Mouse (Mus musculus): Measurements from ENCODE around the gene Akap12.

Gene Akap12

DNA sequence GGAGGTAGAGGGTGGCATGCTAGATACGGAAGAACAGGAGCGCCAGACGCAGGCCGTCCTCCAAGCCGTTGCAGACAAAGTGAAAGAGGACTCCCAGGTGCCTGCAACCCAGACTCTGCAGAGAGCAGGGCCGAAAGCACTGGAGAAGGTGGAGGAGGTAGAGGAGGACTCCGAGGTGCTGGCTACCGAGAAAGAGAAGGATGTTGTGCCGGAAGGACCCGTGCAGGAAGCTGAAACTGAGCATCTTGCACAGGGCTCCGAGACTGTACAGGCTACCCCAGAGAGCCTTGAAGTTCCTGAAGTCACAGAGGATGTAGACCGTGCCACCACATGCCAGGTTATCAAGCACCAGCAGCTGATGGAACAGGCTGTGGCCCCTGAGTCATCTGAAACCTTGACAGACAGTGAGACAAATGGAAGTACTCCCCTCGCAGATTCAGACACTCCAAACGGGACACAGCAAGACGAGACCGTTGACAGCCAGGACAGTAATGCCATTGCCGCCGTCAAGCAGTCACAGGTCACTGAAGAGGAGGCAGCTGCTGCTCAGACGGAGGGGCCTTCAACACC lies 89.8 kb downstream of the Akap12 start:
- DNase-seq (ENCODE audit: low read depth, low spot score) = no peak

DNA sequence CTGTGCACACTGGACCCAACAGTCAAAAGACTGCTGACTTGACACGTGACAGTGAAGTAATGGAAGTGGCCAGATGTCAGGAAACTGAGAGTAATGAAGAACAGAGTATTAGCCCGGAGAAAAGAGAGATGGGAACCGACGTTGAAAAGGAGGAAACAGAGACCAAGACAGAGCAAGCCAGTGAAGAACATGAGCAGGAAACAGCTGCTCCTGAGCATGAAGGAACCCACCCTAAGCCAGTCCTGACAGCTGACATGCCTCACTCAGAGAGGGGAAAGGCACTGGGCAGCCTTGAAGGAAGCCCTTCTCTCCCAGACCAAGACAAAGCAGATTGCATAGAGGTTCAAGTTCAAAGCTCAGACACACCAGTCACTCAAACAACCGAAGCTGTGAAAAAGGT lies 90.5 kb downstream of the Akap12 start:
- DNase-seq (ENCODE audit: low read depth, low spot score) = no peak

DNA sequence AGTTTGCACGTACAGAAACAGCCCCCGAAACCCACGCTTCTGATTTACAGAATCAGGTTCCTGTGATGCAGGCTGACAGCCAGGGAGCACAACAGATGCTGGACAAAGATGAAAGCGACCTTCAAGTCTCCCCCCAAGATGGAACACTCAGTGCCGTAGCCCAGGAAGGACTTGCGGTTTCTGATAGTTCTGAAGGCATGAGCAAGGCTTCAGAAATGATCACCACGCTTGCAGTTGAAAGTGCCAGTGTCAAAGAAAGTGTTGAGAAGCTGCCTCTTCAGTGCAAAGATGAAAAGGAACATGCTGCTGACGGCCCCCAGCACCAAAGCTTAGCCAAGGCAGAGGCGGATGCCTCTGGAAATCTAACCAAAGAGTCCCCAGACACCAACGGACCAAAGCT lies 91.3 kb downstream of the Akap12 start:
- no peak for DNase-seq (ENCODE audit: low read depth, low spot score)

GRCm38 (mm10) chr10:4364618-4365017 lies 98.4 kb downstream of the Akap12 start:
- no peak for DNase-seq (ENCODE audit: low read depth, low spot score)

GRCm38 (mm10) chr10:4370105-4370504 lies 103.9 kb downstream of the Akap12 start:
- DNase-seq (ENCODE audit: low read depth, low spot score) = no peak

DNA sequence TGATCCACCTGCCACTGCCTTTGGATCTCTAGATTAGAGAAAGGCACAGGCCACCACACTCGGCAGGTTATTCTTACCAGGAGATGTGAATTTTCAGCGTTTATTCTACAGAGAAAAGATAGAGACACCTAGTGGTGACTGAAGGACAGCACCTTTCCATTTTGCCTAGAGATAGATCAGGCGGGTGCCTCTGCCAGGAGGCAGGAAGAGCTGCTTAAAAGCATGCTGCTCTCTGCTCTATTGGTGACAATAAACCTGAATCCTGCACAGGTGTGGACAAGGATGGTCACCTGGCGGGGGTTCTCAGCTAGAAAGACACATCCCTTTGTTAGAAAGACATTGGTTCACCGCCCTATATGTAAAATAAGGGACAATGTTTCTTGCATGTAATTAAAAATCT lies 105.8 kb downstream of the Akap12 start:
- peak; percentile 52 for DNase-seq (ENCODE audit: low read depth, low spot score)

DNA sequence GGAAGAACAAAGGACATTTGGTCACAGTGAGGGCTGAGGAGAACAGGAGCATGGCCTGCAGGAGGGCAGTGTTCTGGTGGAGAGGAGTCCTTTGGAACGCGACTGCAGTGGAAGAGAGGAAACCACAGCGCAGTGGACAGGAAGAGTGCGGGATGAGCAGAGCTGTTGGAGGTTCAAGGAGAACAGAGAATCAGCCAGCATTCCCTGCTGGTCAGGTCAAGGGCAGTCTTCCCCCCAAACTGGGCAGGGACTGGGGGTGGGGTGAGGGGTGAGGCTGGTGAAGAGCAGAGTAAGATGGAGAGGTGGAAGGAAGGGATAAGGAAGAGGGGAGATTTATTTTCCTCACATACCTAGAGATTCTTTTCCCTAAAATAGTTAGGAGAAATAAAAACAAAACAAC lies 107.4 kb downstream of the Akap12 start:
- DNase-seq (ENCODE audit: low read depth, low spot score) = no peak

GRCm38 (mm10) chr10:4374239-4374638 lies 108.1 kb downstream of the Akap12 start:
- no peak for DNase-seq (ENCODE audit: low read depth, low spot score)

- no peak for DNase-seq (ENCODE audit: low read depth, low spot score)
Observed at GRCm38 (mm10) chr10:4374734-4375133, 108.6 kb downstream of the Akap12 start.

- DNase-seq (ENCODE audit: low read depth, low spot score) = peak; percentile 58
Observed at GRCm38 (mm10) chr10:4375267-4375666, 109.1 kb downstream of the Akap12 start.

GRCm38 (mm10) chr10:4376461-4376860 lies 110.3 kb downstream of the Akap12 start:
- no peak for DNase-seq (ENCODE audit: low read depth, low spot score)

DNA sequence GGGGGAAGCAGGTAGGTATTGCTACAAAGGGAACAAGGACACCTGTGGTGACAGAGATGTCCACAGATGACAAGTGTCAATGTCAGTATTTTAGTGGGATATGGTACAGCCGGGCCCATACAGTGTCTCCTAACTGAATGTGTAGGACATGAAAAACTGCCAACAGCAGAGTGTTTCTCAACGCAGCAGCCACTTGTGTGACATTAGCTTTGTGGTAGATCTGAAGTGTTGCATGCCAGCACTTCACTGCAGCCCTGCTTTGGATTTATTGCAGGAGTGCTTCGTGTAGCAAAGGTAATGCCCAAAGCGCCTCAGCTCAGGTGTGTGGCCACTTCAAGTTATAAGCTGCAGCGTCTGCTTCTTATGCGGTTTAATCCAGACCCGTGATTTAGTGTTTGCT lies 110.8 kb downstream of the Akap12 start:
- no peak for DNase-seq (ENCODE audit: low read depth, low spot score)

DNA sequence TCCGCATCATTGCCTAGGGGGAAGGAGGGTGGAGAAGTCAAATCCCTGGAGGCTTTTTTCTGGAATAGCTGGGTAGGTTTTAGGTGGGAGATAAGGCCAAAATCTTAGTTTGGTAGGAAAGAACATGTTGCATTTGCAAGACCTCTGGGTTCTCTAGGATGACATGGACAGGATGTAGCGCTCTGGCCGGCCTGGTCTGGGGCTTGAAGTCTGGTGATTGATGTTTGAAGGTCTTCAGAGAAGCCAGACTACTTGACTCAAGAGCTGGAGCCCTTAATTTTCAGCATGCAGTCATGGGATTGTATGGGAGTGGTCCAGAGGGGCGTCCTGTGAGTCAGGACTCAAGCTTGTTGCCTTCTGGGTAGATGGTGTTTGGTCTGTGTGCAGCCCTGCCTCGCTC lies 114.6 kb downstream of the Akap12 start:
- no peak for DNase-seq (ENCODE audit: low read depth, low spot score)

GRCm38 (mm10) chr10:4384244-4384643 lies 118.1 kb downstream of the Akap12 start:
- DNase-seq (ENCODE audit: low read depth, low spot score) = no peak

GRCm38 (mm10) chr10:4386609-4387591 lies 120.7 kb downstream of the Akap12 start:
- DNase-seq (ENCODE audit: low read depth, low spot score) = peak; percentile 89

DNA sequence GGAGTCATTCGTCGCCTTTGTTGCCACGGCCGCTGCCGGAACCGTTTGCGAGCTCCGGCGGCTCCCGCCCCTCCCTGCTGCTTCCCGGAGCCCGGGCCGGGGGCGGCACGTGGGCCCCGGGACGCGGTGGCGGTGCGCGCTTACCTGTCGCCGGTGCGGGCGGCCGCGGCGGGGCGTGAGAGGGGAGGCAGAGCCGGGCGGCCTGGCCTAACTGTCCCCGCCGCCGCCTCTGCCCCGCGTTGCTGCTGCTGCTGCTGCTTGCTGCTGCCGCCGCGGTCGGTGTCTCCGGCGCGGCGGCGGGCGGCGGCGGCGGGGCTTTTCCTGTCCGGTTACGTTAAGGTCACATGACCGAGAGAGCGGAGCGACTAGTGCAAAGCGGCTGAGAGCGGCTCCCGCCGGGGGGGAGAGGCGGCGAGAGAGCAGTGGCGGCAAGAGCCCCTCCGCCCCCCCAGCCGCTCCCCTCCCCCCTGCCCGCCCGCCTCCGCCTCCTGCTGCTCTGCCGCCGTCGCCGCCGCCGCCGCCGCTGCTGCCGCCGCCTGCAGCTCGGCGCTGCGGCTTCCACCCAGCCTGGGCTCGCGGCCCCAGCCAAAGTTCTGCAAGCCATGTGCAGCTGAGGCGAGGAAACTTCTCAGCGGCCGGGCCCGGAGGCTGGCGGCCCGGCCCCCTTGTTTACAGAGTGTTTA lies 121.7 kb downstream of the Akap12 start, which contains the start of gene Zbtb2:
Gene Zbtb2 (minus strand): TSS at position 408 of the 683 bp plus-strand sequence.
- DNase-seq (ENCODE audit: low read depth, low spot score) = no peak

GRCm38 (mm10) chr10:4388384-4388745 lies 122.2 kb downstream of the Akap12 start:
- no peak for DNase-seq (ENCODE audit: low read depth, low spot score)

- DNase-seq (ENCODE audit: low read depth, low spot score) = no peak
Observed at GRCm38 (mm10) chr10:4389036-4389435, 122.9 kb downstream of the Akap12 start.

DNA sequence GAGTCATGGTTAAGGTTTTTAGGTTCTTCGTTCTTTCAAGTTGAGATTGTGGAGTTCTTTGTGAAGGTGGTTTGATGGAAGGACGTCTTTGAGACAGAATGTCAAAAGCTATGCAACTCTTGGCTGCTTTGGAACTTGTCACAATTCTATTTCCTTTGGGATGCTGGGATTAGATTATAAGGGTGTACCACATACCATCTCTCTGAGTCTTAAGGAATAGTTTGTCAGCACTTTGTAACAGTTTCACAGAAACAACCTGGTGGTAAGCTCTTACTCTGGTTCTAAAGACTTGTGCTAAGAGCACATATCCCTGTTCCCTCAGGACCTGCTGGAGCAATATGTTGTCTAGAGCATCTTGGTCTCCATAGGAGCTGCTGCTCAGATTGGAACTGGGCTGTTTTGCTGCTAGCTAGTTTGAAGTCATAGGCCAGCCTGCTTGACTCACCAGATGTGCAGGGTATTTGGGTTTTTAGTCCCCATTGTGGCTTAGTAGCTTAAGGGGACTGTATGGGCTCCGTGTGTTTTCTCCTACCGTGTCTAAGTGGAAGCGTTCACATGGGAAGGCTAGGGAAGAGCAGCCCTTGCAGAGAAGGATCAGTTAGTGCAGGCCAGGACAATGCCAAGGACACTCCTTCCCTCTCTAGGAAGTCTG lies 123.4 kb downstream of the Akap12 start:
- DNase-seq (ENCODE audit: low read depth, low spot score) = no peak

DNA sequence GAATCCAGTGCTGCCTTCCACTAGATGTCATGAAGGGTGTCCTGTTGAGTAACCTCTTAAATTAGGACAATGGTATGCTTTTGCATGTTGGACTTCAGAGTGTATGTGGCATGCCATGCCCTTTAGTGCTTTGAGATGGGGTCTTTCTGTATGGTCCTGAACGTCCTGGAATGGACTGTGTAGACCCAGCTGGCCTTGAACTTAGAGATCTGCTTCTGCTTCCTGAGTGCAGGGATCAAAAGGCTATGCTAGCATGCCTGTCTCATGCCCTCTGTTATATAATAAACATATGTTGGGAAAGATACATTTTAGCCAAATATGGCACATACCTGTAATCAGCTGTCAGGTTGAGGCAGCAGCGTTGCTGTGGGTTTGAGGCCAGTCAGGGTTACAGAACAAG lies 124.4 kb downstream of the Akap12 start:
- no peak for DNase-seq (ENCODE audit: low read depth, low spot score)

DNA sequence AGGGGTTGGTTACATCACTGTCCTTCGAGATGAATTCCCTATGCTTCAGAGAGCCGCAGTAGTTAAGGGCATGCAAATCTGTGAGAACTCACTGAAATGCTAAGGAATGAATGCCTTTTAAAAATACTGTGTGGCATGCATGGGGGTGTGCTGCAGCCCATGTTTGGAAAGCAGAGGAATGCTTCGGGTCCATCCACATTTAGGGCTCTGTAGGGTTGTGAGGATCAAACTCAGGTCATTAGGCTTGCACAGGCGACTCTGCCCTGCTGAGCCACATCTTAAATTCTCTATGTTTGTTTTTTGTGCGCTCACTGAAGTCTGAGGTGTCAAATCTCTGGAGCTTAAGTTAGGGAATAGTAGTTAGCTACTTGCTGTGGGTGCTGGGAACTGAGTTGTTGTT lies 124.9 kb downstream of the Akap12 start:
- DNase-seq (ENCODE audit: low read depth, low spot score) = no peak

GRCm38 (mm10) chr10:4391851-4392250 lies 125.7 kb downstream of the Akap12 start:
- DNase-seq (ENCODE audit: low read depth, low spot score) = no peak
